Mouse (Mus musculus): ENCODE measurements around the gene Cyp39a1. TPM values are rescaled to one million over a fixed set of nuclear protein-coding genes. Genes with fewer than 3 reads are reported as not detected.

The Cyp39a1 gene
- polyA plus RNA-seq, 1 experiment from 2014 or later, result 4.1 TPM

DNA sequence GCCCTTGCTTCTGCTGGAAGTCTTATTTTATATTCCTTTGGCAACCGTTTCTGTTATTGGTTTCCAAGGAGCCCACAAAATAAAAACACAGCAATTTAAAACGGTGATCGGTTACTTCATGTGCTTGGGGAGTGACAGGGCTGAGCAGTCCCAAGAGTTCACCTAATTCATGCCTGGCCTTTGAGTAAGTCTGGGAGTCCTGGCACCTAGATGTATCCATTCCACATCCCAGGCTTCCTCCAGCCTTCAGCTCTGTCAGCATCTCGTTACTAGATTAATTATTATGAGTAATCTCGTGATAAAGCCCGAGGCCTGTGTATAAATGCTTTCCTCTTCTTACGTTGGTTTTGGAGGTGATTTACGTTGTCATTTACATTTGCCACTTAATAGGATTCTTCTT is 64.1 kb downstream of the Cyp39a1 start:
- H3K27ac ChIP-seq (ENCODE audit: low read depth, low read length), result no peak overlapping the region
- ATAC-seq (replicated peaks; ENCODE audit: low FRiP score) (no peak), DNase-seq (ENCODE audit: low spot score) (no peak)
- no peak overlapping the region for H3K4me3 ChIP-seq (ENCODE audit: low read depth, low read length)
- 69% methylated on average over 8 of the region's 8 CpGs for WGBS
- H3K4me2 ChIP-seq, result no peak overlapping the region
- H3K36me3 ChIP-seq (ENCODE audit: control insufficient read depth, insufficient read depth, low read length), result no peaks in the 10 kb centered on the region
- H3K27me3 ChIP-seq (replicated peaks; ENCODE audit: control insufficient read depth, insufficient read depth, low read length), result no peaks in the 10 kb centered on the region
- H3K9me3 ChIP-seq (ENCODE audit: control insufficient read depth, low read length), result no peaks in the 10 kb centered on the region
- H3K9ac ChIP-seq (ENCODE audit: low read depth, low read length), result no peak overlapping the region
- no peaks in the 10 kb centered on the region for H3K4me1 ChIP-seq (replicated peaks; ENCODE audit: control insufficient read depth, insufficient read depth, low read length)

DNA sequence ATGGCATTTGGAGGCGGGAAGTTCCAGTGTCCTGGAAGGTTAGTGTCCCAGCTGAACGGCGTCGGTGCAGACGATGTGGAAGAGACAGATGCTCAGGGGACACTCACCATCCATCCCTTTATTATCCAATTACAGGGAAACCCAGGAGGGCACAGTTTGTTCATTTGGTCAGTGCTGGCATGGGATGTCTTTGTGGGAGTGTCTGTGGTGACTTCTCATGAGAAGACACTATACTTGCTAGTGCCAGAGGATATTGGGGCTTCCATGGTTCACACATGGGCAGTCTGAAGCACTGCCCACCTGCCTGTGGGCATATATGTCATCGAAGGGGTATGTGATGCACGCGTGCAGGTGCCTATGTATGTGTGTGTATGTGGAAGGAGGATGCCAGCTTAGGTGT is 64.8 kb downstream of the Cyp39a1 start:
- Histone ChIP-seq H3K36me3 (ENCODE audit: control insufficient read depth, insufficient read depth, low read length) (no peaks in the 10 kb centered on the region), H3K27me3 (replicated peaks; ENCODE audit: control insufficient read depth, insufficient read depth, low read length) (no peaks in the 10 kb centered on the region), H3K4me3 (ENCODE audit: low read depth, low read length) (no peak overlapping the region), H3K9ac (ENCODE audit: low read depth, low read length) (no peak overlapping the region), H3K9me3 (ENCODE audit: control insufficient read depth, low read length) (no peaks in the 10 kb centered on the region), H3K4me1 (replicated peaks; ENCODE audit: control insufficient read depth, insufficient read depth, low read length) (no peaks in the 10 kb centered on the region), H3K27ac (ENCODE audit: low read depth, low read length) (no peak overlapping the region), H3K4me2 (no peak overlapping the region)
- WGBS, result 86% methylated on average over 8 of the region's 8 CpGs
- no peak for ATAC-seq (replicated peaks; ENCODE audit: low FRiP score)
- DNase-seq (ENCODE audit: low spot score), result no peak

DNA sequence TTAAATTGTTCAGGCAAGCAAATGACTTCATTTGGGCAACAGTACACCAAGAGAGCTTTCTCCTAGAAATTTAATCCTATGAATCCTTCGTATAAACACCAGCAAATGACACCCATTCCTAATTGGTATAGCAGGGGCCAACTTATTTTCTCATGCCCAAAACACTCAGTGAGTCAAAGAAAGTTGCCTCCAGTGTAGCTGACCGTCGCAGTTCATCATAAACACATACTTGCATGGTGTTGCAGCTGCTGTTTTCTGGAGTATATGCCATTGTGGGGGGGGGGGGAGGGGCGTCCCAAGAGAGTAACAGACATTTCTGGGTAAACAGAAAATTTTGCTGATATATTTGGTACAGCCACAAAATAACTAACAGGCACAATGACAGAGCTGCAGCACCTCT is 67.0 kb downstream of the Cyp39a1 start:
- no peaks in the 10 kb centered on the region for H3K36me3 ChIP-seq (ENCODE audit: control insufficient read depth, insufficient read depth, low read length)
- no peak overlapping the region for H3K27ac ChIP-seq (ENCODE audit: low read depth, low read length)
- no peak overlapping the region for H3K9ac ChIP-seq (ENCODE audit: low read depth, low read length)
- ATAC-seq (replicated peaks; ENCODE audit: low FRiP score), result no peak
- H3K27me3 ChIP-seq (replicated peaks; ENCODE audit: control insufficient read depth, insufficient read depth, low read length), result no peaks in the 10 kb centered on the region
- 76% methylated on average over 4 of the region's 4 CpGs for WGBS
- H3K4me2 ChIP-seq, result no peak overlapping the region
- no peaks in the 10 kb centered on the region for H3K4me1 ChIP-seq (replicated peaks; ENCODE audit: control insufficient read depth, insufficient read depth, low read length)
- no peaks in the 10 kb centered on the region for H3K9me3 ChIP-seq (ENCODE audit: control insufficient read depth, low read length)
- no peak for DNase-seq (ENCODE audit: low spot score)
- H3K4me3 ChIP-seq (ENCODE audit: low read depth, low read length), result no peak overlapping the region

DNA sequence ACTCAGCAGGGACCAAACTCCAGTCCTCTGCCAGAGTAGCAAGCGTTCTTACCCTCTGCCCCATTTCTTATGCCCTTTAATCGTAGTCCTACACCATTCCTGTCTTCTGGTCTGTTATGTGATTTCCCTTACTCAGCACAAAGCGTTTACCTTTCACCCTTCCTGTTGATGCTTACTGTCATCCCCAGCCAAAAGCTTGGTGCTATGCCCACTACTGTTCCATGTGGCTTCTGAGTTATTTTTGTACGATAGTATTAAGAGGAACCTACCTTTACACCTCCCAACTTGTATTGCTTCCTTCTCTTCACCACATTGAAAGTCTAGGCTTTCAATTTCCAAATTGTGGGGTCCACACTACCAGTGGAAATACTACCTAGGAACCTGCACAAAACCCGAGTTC is 76.7 kb downstream of the Cyp39a1 start:
- Histone ChIP-seq H3K4me3 (ENCODE audit: low read depth, low read length) (no peak overlapping the region), H3K4me2 (no peak overlapping the region), H3K9ac (ENCODE audit: low read depth, low read length) (no peak overlapping the region), H3K4me1 (replicated peaks; ENCODE audit: control insufficient read depth, insufficient read depth, low read length) (no peaks in the 10 kb centered on the region), H3K27me3 (replicated peaks; ENCODE audit: control insufficient read depth, insufficient read depth, low read length) (no peaks in the 10 kb centered on the region), H3K27ac (ENCODE audit: low read depth, low read length) (no peak overlapping the region), H3K36me3 (ENCODE audit: control insufficient read depth, insufficient read depth, low read length) (no peaks in the 10 kb centered on the region), H3K9me3 (ENCODE audit: control insufficient read depth, low read length) (0 out of 2 replicates have a peak, but pooled peaks cover 4% of the 10 kb centered on the region)
- DNase-seq (ENCODE audit: low spot score) (no peak), ATAC-seq (replicated peaks; ENCODE audit: low FRiP score) (no peak)
- WGBS, result 71% methylated on average over 5 of the region's 5 CpGs

DNA sequence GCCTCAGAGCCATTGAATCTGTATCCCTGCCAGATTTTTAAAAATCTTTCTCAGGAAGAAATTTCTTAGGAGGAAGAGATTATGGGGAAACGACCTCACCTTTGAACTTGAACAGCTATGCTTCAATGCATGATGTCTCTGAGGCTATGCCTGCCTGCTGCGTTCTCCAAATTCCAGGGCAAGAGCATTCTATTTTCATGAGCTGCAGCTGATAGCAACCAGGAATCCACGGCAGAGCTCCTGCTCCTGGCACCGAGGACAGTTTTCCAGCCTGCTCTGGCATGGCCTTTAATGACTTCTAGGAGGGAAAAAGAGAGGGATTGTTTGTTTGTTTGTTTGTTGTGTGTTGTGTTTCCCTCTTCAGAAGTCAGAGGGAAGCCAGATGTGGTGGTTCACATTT is 77.2 kb downstream of the Cyp39a1 start:
- Histone ChIP-seq H3K4me2 (no peak overlapping the region), H3K4me1 (replicated peaks; ENCODE audit: control insufficient read depth, insufficient read depth, low read length) (no peaks in the 10 kb centered on the region), H3K27me3 (replicated peaks; ENCODE audit: control insufficient read depth, insufficient read depth, low read length) (no peaks in the 10 kb centered on the region), H3K27ac (ENCODE audit: low read depth, low read length) (no peak overlapping the region), H3K4me3 (ENCODE audit: low read depth, low read length) (no peak overlapping the region), H3K9me3 (ENCODE audit: control insufficient read depth, low read length) (0 out of 2 replicates have a peak, but pooled peaks cover 4% of the 10 kb centered on the region), H3K9ac (ENCODE audit: low read depth, low read length) (no peak overlapping the region), H3K36me3 (ENCODE audit: control insufficient read depth, insufficient read depth, low read length) (no peaks in the 10 kb centered on the region)
- WGBS, result 41% methylated on average over 4 of the region's 4 CpGs
- ATAC-seq (replicated peaks; ENCODE audit: low FRiP score) (no peak), DNase-seq (ENCODE audit: low spot score) (no peak)

DNA sequence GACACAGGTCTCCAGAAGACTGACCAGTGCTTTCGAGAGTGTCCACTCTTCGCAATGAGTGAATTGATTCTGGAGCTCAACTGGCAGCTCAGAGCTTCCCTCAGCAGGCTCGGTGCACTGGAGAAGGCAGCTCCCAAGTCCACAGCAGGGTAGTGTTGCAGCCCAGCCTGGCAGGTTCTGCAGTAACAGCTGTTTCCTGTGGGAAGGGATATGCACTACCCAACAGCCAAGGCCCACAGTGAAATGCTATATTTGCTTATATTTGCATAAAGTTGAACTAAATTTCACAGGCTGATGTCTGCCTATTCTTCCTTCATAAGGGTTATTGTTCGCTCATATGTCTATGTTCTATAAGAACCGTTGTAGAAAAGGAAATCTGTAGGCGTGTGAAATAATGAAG is 83.9 kb downstream of the Cyp39a1 start:
- Histone ChIP-seq H3K9ac (ENCODE audit: low read depth, low read length) (no peak overlapping the region), H3K9me3 (ENCODE audit: control insufficient read depth, low read length) (no peaks in the 10 kb centered on the region), H3K27ac (ENCODE audit: low read depth, low read length) (no peak overlapping the region), H3K27me3 (replicated peaks; ENCODE audit: control insufficient read depth, insufficient read depth, low read length) (no peaks in the 10 kb centered on the region), H3K36me3 (ENCODE audit: control insufficient read depth, insufficient read depth, low read length) (no peaks in the 10 kb centered on the region), H3K4me2 (no peak overlapping the region), H3K4me1 (replicated peaks; ENCODE audit: control insufficient read depth, insufficient read depth, low read length) (no peaks in the 10 kb centered on the region), H3K4me3 (ENCODE audit: low read depth, low read length) (no peak overlapping the region)
- no peak for ATAC-seq (replicated peaks; ENCODE audit: low FRiP score)
- no peak for DNase-seq (ENCODE audit: low spot score)
- WGBS, result 83% methylated on average over 6 of the region's 6 CpGs

DNA sequence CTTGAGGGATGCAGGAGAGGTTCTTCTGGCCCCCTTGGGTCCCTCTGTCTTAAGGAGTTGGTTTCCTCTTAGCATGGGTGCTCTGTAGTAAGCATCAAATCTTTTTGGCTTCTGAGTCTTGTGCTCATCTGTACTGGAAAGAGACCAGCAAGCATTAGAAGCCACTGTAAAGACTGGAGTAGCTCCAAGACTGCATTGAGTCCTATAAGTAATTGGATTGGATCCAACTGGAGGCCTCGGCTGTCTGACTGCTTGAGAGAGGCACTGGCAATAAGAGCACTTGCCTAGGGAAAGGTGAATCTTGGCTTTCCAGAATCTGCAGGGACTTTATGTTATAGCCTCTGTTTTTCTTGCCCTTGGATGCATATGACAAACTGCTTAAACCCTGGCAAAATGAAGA is 85.6 kb downstream of the Cyp39a1 start:
- ATAC-seq (replicated peaks; ENCODE audit: low FRiP score), result no peak
- DNase-seq (ENCODE audit: low spot score), result no peak
- H3K27ac ChIP-seq (ENCODE audit: low read depth, low read length), result no peak overlapping the region
- H3K4me1 ChIP-seq (replicated peaks; ENCODE audit: control insufficient read depth, insufficient read depth, low read length), result no peaks in the 10 kb centered on the region
- H3K9me3 ChIP-seq (ENCODE audit: control insufficient read depth, low read length), result no peaks in the 10 kb centered on the region
- no peaks in the 10 kb centered on the region for H3K36me3 ChIP-seq (ENCODE audit: control insufficient read depth, insufficient read depth, low read length)
- no peak overlapping the region for H3K4me3 ChIP-seq (ENCODE audit: low read depth, low read length)
- WGBS, result 73% methylated on average over 1 of the region's 1 CpGs
- no peak overlapping the region for H3K9ac ChIP-seq (ENCODE audit: low read depth, low read length)
- no peaks in the 10 kb centered on the region for H3K27me3 ChIP-seq (replicated peaks; ENCODE audit: control insufficient read depth, insufficient read depth, low read length)
- no peak overlapping the region for H3K4me2 ChIP-seq

DNA sequence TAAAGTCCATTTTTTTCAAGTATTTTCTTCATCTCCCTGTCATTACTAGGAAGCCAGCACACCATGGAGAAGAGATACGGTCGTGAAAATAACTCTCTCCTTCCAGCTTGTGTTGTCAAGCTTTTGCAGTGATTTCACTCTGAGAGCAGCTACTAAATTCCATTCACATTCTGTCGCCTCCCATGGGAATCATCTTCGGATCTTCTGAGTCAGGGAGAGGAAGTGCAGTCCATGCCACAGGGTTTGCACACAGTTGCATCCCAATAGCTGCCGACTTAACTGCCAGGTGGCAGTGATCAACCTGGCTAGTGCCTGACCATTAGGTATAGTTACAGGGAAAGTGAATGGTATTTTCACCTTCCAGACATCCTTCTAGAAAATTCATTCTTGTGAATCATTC is 87.5 kb downstream of the Cyp39a1 start:
- no peak for ATAC-seq (replicated peaks; ENCODE audit: low FRiP score)

DNA sequence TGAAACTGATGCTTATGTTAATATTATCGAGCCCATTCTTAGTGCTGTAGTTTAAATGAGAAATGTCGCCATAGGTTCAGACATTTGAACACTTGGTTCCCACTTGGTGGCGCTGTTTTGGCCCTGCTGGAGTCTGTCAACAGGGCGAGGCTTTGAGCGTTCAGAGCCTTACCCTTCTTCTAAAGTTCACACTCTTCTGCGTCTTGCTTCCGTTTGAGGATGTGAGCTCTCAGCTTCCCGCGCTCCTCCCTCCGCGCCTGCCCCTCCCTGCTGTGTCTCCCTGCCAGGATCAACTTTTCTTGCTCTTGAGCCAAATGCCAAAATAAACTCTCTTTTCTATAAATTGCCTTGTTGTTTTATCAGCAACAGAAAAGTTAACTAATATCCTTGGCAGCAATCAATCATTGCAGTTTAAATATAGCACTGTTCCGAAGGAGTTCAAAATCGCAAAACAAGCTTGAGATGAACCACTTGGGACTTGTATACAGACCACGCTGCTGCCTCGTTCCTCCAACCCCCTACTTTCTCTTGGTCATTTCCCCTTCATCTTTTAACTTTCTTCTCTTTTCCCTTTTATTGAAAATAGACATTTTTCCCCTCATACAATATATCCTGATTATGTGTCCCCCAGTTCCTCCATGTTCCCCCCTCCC is 91.5 kb downstream of the Cyp39a1 start:
- Histone ChIP-seq H3K36me3 (ENCODE audit: control insufficient read depth, insufficient read depth, low read length) (no peaks in the 10 kb centered on the region), H3K27ac (ENCODE audit: low read depth, low read length) (no peak overlapping the region), H3K4me3 (ENCODE audit: low read depth, low read length) (no peak overlapping the region), H3K27me3 (replicated peaks; ENCODE audit: control insufficient read depth, insufficient read depth, low read length) (no peaks in the 10 kb centered on the region), H3K9ac (ENCODE audit: low read depth, low read length) (no peak overlapping the region), H3K9me3 (ENCODE audit: control insufficient read depth, low read length) (no peaks in the 10 kb centered on the region), H3K4me1 (replicated peaks; ENCODE audit: control insufficient read depth, insufficient read depth, low read length) (no peaks in the 10 kb centered on the region), H3K4me2 (no peak overlapping the region)
- no peak for ATAC-seq (replicated peaks; ENCODE audit: low FRiP score)
- 52% methylated on average over 15 of the region's 15 CpGs for WGBS
- DNase-seq (ENCODE audit: low spot score), result no peak

More for the DNA sequence above, 87.5 kb downstream of the Cyp39a1 start:
- 65% methylated on average over 5 of the region's 5 CpGs for WGBS
- Histone ChIP-seq H3K36me3 (ENCODE audit: control insufficient read depth, insufficient read depth, low read length) (no peaks in the 10 kb centered on the region), H3K4me3 (ENCODE audit: low read depth, low read length) (no peak overlapping the region), H3K9me3 (ENCODE audit: control insufficient read depth, low read length) (no peaks in the 10 kb centered on the region), H3K4me1 (replicated peaks; ENCODE audit: control insufficient read depth, insufficient read depth, low read length) (no peaks in the 10 kb centered on the region), H3K4me2 (no peak overlapping the region), H3K27me3 (replicated peaks; ENCODE audit: control insufficient read depth, insufficient read depth, low read length) (no peaks in the 10 kb centered on the region), H3K27ac (ENCODE audit: low read depth, low read length) (no peak overlapping the region), H3K9ac (ENCODE audit: low read depth, low read length) (no peak overlapping the region)
- DNase-seq (ENCODE audit: low spot score), result no peak
